Mouse (Mus musculus) subcutaneous adipose tissue, adult 2 months (tissue): ENCODE measurements around the gene Kansl1. TPM values are rescaled to one million over a fixed set of nuclear protein-coding genes. Genes with fewer than 3 reads are reported as not detected.

Source experiments
- polyA plus RNA-seq: library from polyadenylated mRNA; depleted of rRNA; stranded (reverse); fragments of >200 nt; gene quantifications from 2 replicates; pipeline ENCODE4 v1.2.3, GENCODE M21; 2012; ENCODE audit warnings: low replicate concordance; rRNA removed

Kansl1 gene
- polyA plus RNA-seq: 52.2 and 93.6 TPM in 2 replicates

GRCm38 (mm10) chr11:104468751-104469268, at the start of gene Kansl1:
Gene Kansl1, minus strand, starts transcription at chr11:104468861.

Other genes starting within 250 kb of the Kansl1 start
- gene Mapt, start 237.5 kb downstream of the Kansl1 start, polyA plus RNA-seq: 1.8 and 3.0 TPM in 2 replicates
- gene Cdc27, start 81.8 kb upstream of the Kansl1 start, polyA plus RNA-seq: 13.3 and 13.7 TPM in 2 replicates
- gene Myl4, start 81.8 kb upstream of the Kansl1 start, polyA plus RNA-seq: 11.3 and 19.6 TPM in 2 replicates
- 4.6 and 30.3 TPM in 2 replicates for gene Itgb3, start 139.1 kb upstream of the Kansl1 start, polyA plus RNA-seq
- 0.05 TPM in 1 of 2 replicates, not detected in the other for gene Gm11639, start 216.8 kb upstream of the Kansl1 start, polyA plus RNA-seq